Mouse (Mus musculus) WW6 (cell line): ENCODE data around the gene Dhh.
"Not testable (repeated sequence)": the region's sequence is repeated elsewhere in the genome, so short reads cannot be mapped to it uniquely, and the experiment has no call there.

ENCODE experiments used
- DNase-seq: peaks from one replicate; pipeline ENCODE4 v3.0.0-alpha.2; 2013; ENCODE audit warnings: low read depth, low spot score

Gene Dhh

GRCm38 (mm10) chr15:98897928-98898800, at the start of gene Dhh:
Dhh (minus strand) TSS chr15:98898540.
- DNase-seq, result no peak

- DNase-seq, result no peak
Measured at GRCm38 (mm10) chr15:98947884-98948283, 49.5 kb upstream of the Dhh start.

- no peak for DNase-seq
Measured at GRCm38 (mm10) chr15:98943133-98943532, 44.8 kb upstream of the Dhh start.

GRCm38 (mm10) chr15:98942081-98942480, 43.7 kb upstream of the Dhh start:
- no peak for DNase-seq

GRCm38 (mm10) chr15:98941539-98941938, 43.2 kb upstream of the Dhh start:
- no peak for DNase-seq

- DNase-seq, result no peak
Measured at GRCm38 (mm10) chr15:98940816-98941215, 42.5 kb upstream of the Dhh start.

GRCm38 (mm10) chr15:98934217-98934839, 36.0 kb upstream of the Dhh start, which contains the start of gene Tuba1b:
Tuba1b (minus strand) TSS chr15:98934565.
- peak; percentile 55 for DNase-seq

GRCm38 (mm10) chr15:98933833-98934216, 35.5 kb upstream of the Dhh start:
- DNase-seq, result peak; percentile 92

- DNase-seq, result not testable (repeated sequence)
Measured at GRCm38 (mm10) chr15:98933004-98933671, 34.8 kb upstream of the Dhh start.

- DNase-seq, result no peak
Measured at GRCm38 (mm10) chr15:98930998-98931397, 32.7 kb upstream of the Dhh start.

GRCm38 (mm10) chr15:98930017-98930734, 31.8 kb upstream of the Dhh start:
- no peak for DNase-seq

- no peak for DNase-seq
Measured at GRCm38 (mm10) chr15:98928598-98929240, 30.4 kb upstream of the Dhh start.

- DNase-seq, result no peak
Measured at GRCm38 (mm10) chr15:98927566-98927965, 29.2 kb upstream of the Dhh start.

- no peak for DNase-seq
Measured at GRCm38 (mm10) chr15:98924682-98925081, 26.3 kb upstream of the Dhh start.

GRCm38 (mm10) chr15:98923031-98923537, 24.7 kb upstream of the Dhh start:
- DNase-seq, result no peak

GRCm38 (mm10) chr15:98922581-98922980, 24.2 kb upstream of the Dhh start:
- no peak for DNase-seq

- no peak for DNase-seq
Measured at GRCm38 (mm10) chr15:98921510-98921909, 23.2 kb upstream of the Dhh start.

- DNase-seq, result not testable (repeated sequence)
Measured at GRCm38 (mm10) chr15:98918499-98918895, 20.2 kb upstream of the Dhh start.

- DNase-seq, result peak; percentile 97
Measured at GRCm38 (mm10) chr15:98917538-98918498, 19.5 kb upstream of the Dhh start, which contains the start of gene Lmbr1l. Lmbr1l (minus strand) TSS chr15:98918231.

GRCm38 (mm10) chr15:98917091-98917490, 18.8 kb upstream of the Dhh start:
- DNase-seq, result no peak
